Mouse (Mus musculus) spleen, adult 2 months (tissue): ENCODE data around the gene Rsad2.

Source experiments
- CTCF ChIP-seq: fragments of 200-500 bp; IDR thresholded peaks from 2 replicates; pipeline ENCODE4 v1.5.1; 2011; ENCODE audit warnings: mild to moderate bottlenecking, inconsistent platforms; ENCODE audit not compliant: insufficient read depth, insufficient read length, insufficient replicate concordance; ENCODE audit errors: extremely low read depth
- POLR2A ChIP-seq: fragments of 200-500 bp; IDR thresholded peaks from 2 replicates; pipeline ENCODE4 v1.6.1; 2011; ENCODE audit warnings: low read depth, low read length, inconsistent platforms

- no peak for TF ChIP-seq CTCF
- no peak for TF ChIP-seq POLR2A
Observed at GRCm38 (mm10) chr12:26446377-26447045, 9.7 kb downstream of the Rsad2 start.
